Mouse (Mus musculus) large intestine, adult 2 months (tissue): ENCODE measurements around the gene Rnf185. TPM values are rescaled to one million over a fixed set of nuclear protein-coding genes. Genes with fewer than 3 reads are reported as not detected.

Experiments
- DNase-seq: peaks from one replicate; pipeline ENCODE4 v3.0.0-alpha.2; 2012; ENCODE audit warnings: low read depth, low spot score
- WGBS: fragments of 180-500 bp; shearing (Covaris S2); methylation state at CpG from one replicate; pipeline ENCODE4 v1.1.7; 2018; 5-methylcytosine and 5-hydroxymethylcytosine counted together
- polyA plus RNA-seq: library from polyadenylated mRNA; depleted of rRNA; stranded (reverse); fragments of >200 nt; gene quantifications from 2 replicates; pipeline ENCODE4 v1.2.3, GENCODE M21; 2012

Gene Rnf185
- polyA plus RNA-seq, 1 experiment, result 34.3 TPM

- no peak for DNase-seq
- 51% methylated on average over 7 of the region's 7 CpGs for WGBS
These were observed 47.7 kb downstream of the Rnf185 start for GRCm38 (mm10) chr11:3404287-3405047.

- WGBS, result 54% methylated on average over 3 of the region's 3 CpGs
- DNase-seq, result no peak
These were observed 49.1 kb downstream of the Rnf185 start for GRCm38 (mm10) chr11:3403024-3403423.

- no peak for DNase-seq
- 30% methylated on average over 1 of the region's 1 CpGs for WGBS
These were observed 53.8 kb downstream of the Rnf185 start for GRCm38 (mm10) chr11:3398318-3398717.

- DNase-seq, result no peak
- 56% methylated on average over 8 of the region's 8 CpGs for WGBS
These were observed 55.6 kb downstream of the Rnf185 start for GRCm38 (mm10) chr11:3396562-3396961.

DNA sequence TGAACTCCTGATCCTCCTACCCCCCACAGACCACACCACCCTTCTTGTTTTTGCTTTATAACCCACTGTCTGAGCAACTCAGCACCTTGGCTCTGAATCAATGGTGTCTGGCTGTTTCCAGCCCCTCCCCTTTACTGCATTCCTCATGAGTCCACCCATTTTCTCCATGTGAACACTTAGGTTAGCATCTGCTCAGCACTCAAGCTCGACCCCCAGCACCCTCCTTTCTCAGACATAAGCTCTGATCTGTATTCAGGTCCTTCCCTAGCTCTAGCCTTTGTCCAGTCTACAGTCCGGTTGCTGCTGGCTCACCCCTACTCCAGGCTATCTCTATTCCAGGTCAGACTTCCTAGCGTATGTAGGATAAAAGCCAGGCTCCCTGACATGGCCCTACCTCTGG lies 56.1 kb downstream of the Rnf185 start:
- 46% methylated on average over 3 of the region's 3 CpGs for WGBS

GRCm38 (mm10) chr11:3394520-3394919 lies 57.6 kb downstream of the Rnf185 start:
- no peak for DNase-seq
- WGBS, result 57% methylated on average over 5 of the region's 5 CpGs

More for the DNA sequence above, 56.1 kb downstream of the Rnf185 start:
- DNase-seq, result no peak

- WGBS, result 31% methylated on average over 8 of the region's 8 CpGs
- DNase-seq, result no peak
These were observed 59.6 kb downstream of the Rnf185 start for GRCm38 (mm10) chr11:3392526-3392925.

DNA sequence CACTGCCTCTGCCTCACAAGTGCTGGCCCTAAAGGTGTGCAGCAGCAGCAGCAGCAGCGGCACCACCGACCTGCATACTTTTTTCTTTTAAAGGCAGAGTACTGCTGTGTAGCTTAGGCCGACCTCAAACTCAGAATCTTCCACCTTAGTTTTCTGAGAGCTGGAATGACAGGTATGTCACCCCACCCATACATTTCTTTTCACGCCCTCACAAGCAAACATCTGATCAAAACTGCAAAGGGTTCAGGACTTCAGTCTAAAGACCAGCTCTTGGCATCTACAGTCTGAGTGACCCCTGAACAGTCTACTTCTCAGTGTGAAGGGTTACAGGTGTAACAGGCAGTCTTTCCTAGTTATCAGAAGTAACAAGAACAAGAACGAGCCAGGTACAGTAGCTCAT lies 61.4 kb downstream of the Rnf185 start:
- 33% methylated on average over 5 of the region's 5 CpGs for WGBS
- no peak for DNase-seq

- no peak for DNase-seq
- 38% methylated on average over 5 of the region's 5 CpGs for WGBS
These were observed 62.2 kb downstream of the Rnf185 start for GRCm38 (mm10) chr11:3389996-3390395.

GRCm38 (mm10) chr11:3387482-3388196 lies 64.5 kb downstream of the Rnf185 start:
- WGBS, result 29% methylated on average over 6 of the region's 6 CpGs
- DNase-seq, result no peak

GRCm38 (mm10) chr11:3386941-3387368 lies 65.2 kb downstream of the Rnf185 start:
- no peak for DNase-seq
- WGBS, result 12% methylated on average over 4 of the region's 4 CpGs

DNA sequence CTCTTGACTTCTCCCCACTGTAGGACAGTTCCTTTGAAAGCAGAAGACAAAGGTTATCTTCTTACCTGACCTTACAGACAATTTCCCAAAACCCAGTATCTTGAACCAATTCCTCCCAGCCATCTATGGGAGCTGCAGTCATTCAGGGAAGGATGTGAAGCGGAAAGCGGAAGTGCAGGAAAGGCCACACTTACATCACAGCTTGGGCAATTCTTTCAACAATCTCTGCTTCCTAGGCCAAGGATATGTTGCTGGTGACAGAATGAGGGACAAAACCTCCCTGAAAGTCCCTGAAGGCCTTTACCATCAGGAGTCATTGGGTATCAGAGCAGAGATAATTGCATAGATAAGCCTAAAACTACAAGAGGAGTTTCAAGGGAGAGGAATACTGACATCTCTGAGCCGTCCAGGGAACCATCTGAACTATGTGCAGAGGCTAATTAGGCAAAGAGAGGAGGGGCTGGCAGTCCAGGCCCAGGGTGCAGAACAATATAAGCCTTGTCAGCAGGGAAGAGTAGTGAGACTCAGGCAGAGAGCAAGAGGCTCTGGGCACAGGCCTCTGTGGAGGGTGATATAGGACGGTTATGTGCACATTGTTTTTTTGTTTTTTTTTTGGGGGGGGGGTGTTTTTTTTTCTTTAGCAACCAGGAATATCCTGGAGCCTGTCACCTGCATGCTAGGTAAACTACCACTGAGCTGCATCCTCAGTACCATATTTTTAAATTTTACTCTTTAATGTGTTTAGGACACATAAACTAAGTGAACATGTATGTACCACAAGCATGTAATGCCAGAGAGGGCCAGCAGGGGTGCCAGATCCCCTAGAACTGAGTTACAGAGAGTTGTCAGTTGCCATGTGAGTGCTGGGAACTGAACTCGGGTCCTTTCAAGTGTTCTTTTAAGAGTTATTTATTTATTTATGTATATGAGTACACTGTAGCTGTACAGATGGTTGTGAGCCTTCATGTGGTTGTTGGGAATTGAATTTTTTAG lies 69.3 kb downstream of the Rnf185 start:
- 83% methylated on average over 5 of the region's 5 CpGs for WGBS
- no peak for DNase-seq

GRCm38 (mm10) chr11:3381148-3381814 lies 70.9 kb downstream of the Rnf185 start:
- WGBS, result 59% methylated on average over 6 of the region's 6 CpGs
- no peak for DNase-seq

DNA sequence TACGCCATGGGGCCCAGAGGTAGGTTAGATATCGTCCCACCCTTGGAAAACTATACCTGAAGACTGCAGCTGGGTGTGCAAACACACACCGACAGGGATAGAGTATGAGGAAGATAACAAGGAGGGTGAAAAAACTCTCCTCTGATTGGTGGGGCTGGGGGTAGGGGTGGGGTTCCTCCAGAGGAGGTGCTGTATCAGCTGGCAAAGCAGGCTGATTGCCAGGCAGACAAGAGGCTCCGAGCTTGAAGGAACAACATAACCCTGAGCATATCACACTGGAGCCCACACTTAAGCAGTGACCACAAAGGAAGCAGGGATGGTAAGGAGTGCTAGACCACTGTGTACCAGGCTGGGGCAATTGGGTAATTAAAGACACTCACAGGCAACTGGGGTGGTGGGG lies 72.7 kb downstream of the Rnf185 start:
- WGBS, result 48% methylated on average over 4 of the region's 4 CpGs
- DNase-seq, result no peak

GRCm38 (mm10) chr11:3374741-3375140 lies 77.4 kb downstream of the Rnf185 start:
- 63% methylated on average over 12 of the region's 12 CpGs for WGBS
- no peak for DNase-seq

DNA sequence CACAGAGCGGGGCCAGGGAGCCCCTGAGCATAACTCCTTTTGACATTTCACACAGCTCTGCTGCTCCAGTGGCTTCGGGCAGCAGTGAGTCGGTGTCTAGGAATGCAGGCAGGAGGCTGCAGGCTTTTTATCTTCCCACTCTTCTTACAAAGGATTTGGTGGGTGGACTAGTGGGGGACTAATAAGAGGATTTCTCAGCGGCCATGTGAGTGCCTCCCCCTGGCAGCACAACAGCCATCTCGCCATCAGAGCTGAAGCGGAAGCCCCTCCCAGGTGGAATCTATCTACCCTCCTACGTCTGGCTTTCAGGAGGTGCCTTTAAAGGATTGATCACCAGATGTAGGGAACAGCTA lies 77.9 kb downstream of the Rnf185 start:
- WGBS, result 59% methylated on average over 7 of the region's 7 CpGs
- DNase-seq, result no peak

DNA sequence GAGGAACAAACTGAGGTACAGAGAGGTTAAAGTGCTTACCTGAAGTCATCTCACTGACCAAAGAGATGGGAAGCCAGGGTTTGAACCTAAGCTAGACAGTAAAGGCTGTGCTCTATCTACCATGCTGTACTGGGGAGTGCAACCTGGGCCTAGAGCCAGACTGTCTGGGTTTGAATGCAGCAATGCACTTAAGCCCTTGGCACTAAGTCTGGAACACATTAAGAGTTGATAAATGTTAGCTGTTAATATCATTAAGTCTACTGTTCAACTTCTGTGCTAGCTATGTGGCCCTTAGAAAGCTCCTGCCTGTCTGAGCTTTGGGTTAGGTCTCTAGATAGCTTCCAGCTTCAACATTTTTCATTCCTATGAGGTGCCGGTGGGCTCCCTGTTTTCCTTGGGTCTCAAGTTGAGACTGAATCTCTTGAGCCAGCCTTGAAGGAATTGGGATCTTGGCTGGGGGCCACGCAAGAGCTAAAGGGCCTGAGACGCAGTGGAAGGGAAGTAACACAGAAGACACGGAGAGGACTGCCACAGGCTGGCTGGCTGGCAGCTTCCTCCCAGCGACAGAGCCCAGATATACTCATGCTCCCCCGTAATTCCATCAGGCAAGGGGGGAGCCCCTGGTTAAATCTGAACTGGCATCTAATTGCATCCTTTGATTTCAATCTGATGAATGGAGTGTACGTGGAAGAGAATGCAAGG lies 78.4 kb downstream of the Rnf185 start:
- WGBS, result 55% methylated on average over 7 of the region's 7 CpGs
- no peak for DNase-seq

- DNase-seq, result no peak
- 36% methylated on average over 7 of the region's 7 CpGs for WGBS
These were observed 80.4 kb downstream of the Rnf185 start for GRCm38 (mm10) chr11:3371599-3372295.
